Mouse (Mus musculus) cortical plate, adult 2 months (tissue): Measurements from ENCODE around the gene Megf6.

ENCODE experiments used
- CTCF ChIP-seq: fragments of 200-500 bp; IDR thresholded peaks from 2 replicates; pipeline ENCODE4 v1.5.1; 2011; ENCODE audit warnings: mild to moderate bottlenecking, control low read depth, low read length; ENCODE audit not compliant: insufficient read depth; ENCODE audit errors: extremely low read depth
- POLR2A ChIP-seq: fragments of 200-500 bp; IDR thresholded peaks from 2 replicates; pipeline ENCODE4 v1.6.1; 2011; ENCODE audit warnings: mild to moderate bottlenecking, low read length, control low read depth; ENCODE audit not compliant: insufficient read depth; ENCODE audit errors: extremely low read depth

- TF ChIP-seq CTCF = no peak
- TF ChIP-seq POLR2A = no peak
These were observed 78.8 kb downstream of the Megf6 start for GRCm38 (mm10) chr4:154249316-154249715.
